ENCODE assay signal across 10 mouse cellular contexts in the genomic region with DNA sequence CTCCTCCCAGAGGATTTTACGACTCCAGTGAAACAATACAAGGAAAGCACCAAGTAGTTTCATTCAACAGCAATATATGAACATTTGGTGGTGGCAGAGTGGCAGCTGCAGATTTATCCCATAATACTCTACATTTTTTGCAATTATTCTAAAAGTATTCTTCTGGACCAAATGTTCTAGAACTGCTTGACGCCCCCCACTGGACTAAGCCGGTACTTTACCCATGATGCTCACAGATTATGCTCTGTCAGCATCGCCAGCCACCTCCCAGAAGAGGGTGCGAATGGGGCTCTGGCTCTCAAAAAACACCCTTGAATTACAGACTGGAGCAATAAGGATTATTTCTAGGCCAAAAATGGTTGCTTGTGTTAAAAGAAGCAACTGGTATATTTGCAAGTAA. TPM values are rescaled to one million over a fixed set of nuclear protein-coding genes. Genes with fewer than 3 reads are reported as not detected.
DNase-seq lines count a peak whose midpoint lies in the region; ATAC-seq and TF ChIP-seq lines count a peak whose summit lies in the region.
"Had no signal": no experiment of that assay in that cellular context is flagged by ENCODE, and none has a peak within 500 bp of the region (broad histone marks: within the 10 kb centered on the region; RNA-seq: fewer than 3 reads in every experiment).

No protein-coding gene starts in this region.

- TF ChIP-seq EP300 in liver, embryonic 14.5 days (IDR thresholded peaks at IDR 0.05; ENCODE audit: low read depth) = no peak

- no peaks in the 10 kb centered on the region for H3K4me1 ChIP-seq in liver, embryonic 14.5 days (replicated peaks; ENCODE audit: control insufficient read depth in 2 of 2, insufficient read depth in 2 of 2, low read length in 1 of 2)
- H3K4me1 ChIP-seq in liver, embryonic 12.5 days = no peaks in the 10 kb centered on the region; the same call in 1 of the 2 replicates
- no peaks in the 10 kb centered on the region for H3K4me1 ChIP-seq in E14TG2a.4 (replicated peaks; ENCODE audit: low read depth, low read length)

- no peak overlapping the region for H3K27ac ChIP-seq in liver, embryonic 14.5 days
- H3K27ac ChIP-seq in liver, embryonic 12.5 days = no peak overlapping the region
- H3K27ac ChIP-seq in layer of hippocampus, adult 2 months = peak overlapping the region; percentile 49

- H3K9ac ChIP-seq in liver, embryonic 14.5 days (replicated peaks) = no peak overlapping the region
- no peak overlapping the region for H3K9ac ChIP-seq in liver, embryonic 12.5 days
- H3K9ac ChIP-seq: midbrain, embryonic 13.5 days had no signal

- no peaks in the 10 kb centered on the region for H3K36me3 ChIP-seq in liver, embryonic 14.5 days (replicated peaks; ENCODE audit: control insufficient read depth, insufficient read depth, low read depth)
- H3K36me3 ChIP-seq in liver, embryonic 12.5 days = no peaks in the 10 kb centered on the region
- H3K36me3 ChIP-seq in E14TG2a.4 (ENCODE audit: insufficient read depth, low read length) = no peaks in the 10 kb centered on the region
- H3K36me3 ChIP-seq: midbrain, embryonic 13.5 days had no signal

- H3K4me3 ChIP-seq in liver, embryonic 14.5 days (ENCODE audit: insufficient read depth in 1 of 2, low read depth in 2 of 2, low read length in 2 of 2) = no peak overlapping the region
- H3K4me3 ChIP-seq in liver, embryonic 12.5 days = no peak overlapping the region
- no peak overlapping the region for H3K4me3 ChIP-seq in E14TG2a.4 (replicated peaks; ENCODE audit: low read length)
- H3K4me3 ChIP-seq in layer of hippocampus, adult 2 months = no peak overlapping the region
- H3K4me3 ChIP-seq: midbrain, embryonic 13.5 days had no signal

- no peaks in the 10 kb centered on the region for H3K27me3 ChIP-seq in liver, embryonic 14.5 days (ENCODE audit: control insufficient read depth, insufficient read depth, low read length)
- no peaks in the 10 kb centered on the region for H3K27me3 ChIP-seq in liver, embryonic 12.5 days (replicated peaks)
- peaks cover 6% of the 10 kb centered on the region for H3K27me3 ChIP-seq in E14TG2a.4 (ENCODE audit: insufficient read depth, low read length)
- H3K27me3 ChIP-seq: midbrain, embryonic 13.5 days had no signal

- DNase-seq in liver, embryonic 14.5 days (ENCODE audit: low read depth in 3 of 3, low spot score in 3 of 3) = no peak
- peak; percentile 17 for DNase-seq in CD4-positive helper T cell, adult 2 months (ENCODE audit: low read depth, low spot score)
- peak; percentile 63 to 73 for DNase-seq in layer of hippocampus, adult 2 months (ENCODE audit: low spot score in 2 of 2)
- no peak for DNase-seq in cerebellum, adult 8-10 months
- DNase-seq in cerebellum, adult 18-20 months = no peak
- DNase-seq in right cerebral cortex, postnatal 36 days (ENCODE audit: low spot score in 2 of 2) = no peak
- DNase-seq: adrenal gland, postnatal 10 days had no signal

- no peak overlapping the region for H3K4me2 ChIP-seq in liver, embryonic 14.5 days (ENCODE audit: low read depth)
- H3K4me2 ChIP-seq in liver, embryonic 12.5 days = no peak overlapping the region
- H3K4me2 ChIP-seq: midbrain, embryonic 13.5 days had no signal

- ATAC-seq in liver, embryonic 14.5 days (ENCODE audit: insufficient read depth) = no peak
- no peak for ATAC-seq in liver, embryonic 12.5 days

- no peaks in the 10 kb centered on the region for H3K9me3 ChIP-seq in liver, embryonic 14.5 days (ENCODE audit: control insufficient read depth, low read length)
- no peaks in the 10 kb centered on the region for H3K9me3 ChIP-seq in liver, embryonic 12.5 days (replicated peaks)
- H3K9me3 ChIP-seq in E14TG2a.4 (ENCODE audit: low read length) = no peaks in the 10 kb centered on the region; the same call in 1 of the 2 replicates
- H3K9me3 ChIP-seq: midbrain, embryonic 13.5 days had no signal

- TF ChIP-seq CTCF in liver, embryonic 14.5 days (IDR thresholded peaks at IDR 0.05; ENCODE audit: low read depth) = 0 out of 2 replicates have a peak, but pooled peaks have one; percentile 19
- TF ChIP-seq CTCF in E14TG2a.4 (conservative IDR thresholded peaks at IDR 0.05; ENCODE audit: low read length) = peak; percentile 38
- peak; percentile 75 for TF ChIP-seq CTCF in layer of hippocampus, adult 2 months (conservative IDR thresholded peaks at IDR 0.05)

- WGBS in liver, embryonic 14.5 days (ENCODE audit: insufficient replicate concordance) = 58% methylated on average over 5 of the region's 5 CpGs
- 54% methylated on average over 5 of the region's 5 CpGs for WGBS in liver, embryonic 12.5 days (ENCODE audit: insufficient replicate concordance)

RNA-seq across cellular contexts. Expression of a gene that starts 8.2 kb away (rescaled TPM):
- polyA plus RNA-seq in liver, embryonic 14.5 days (2012; rRNA removed) = 0.31 and 0.47 TPM in 2 replicates
- polyA plus RNA-seq in liver, embryonic 14.5 days (2014; fragmentation: Nextera tagmentation; extraction: Ambion mirVana) = 0.34 and 0.52 TPM in 2 replicates
- 0.25 and 0.59 TPM in 2 replicates for polyA plus RNA-seq in liver, embryonic 12.5 days (2016; fragmentation: Nextera tagmentation; extraction: Ambion mirVana)
- total RNA-seq in layer of hippocampus, adult 2 months (2021) = 10 to 100 TPM; 76.7 to 79.9 TPM

Comparison
In these comparisons a context has a peak if more than half of its experiments do, and no peak if none do; other contexts are left out.
1. DNase-seq: peak in CD4-positive helper T cell, adult 2 months (single experiment) and layer of hippocampus, adult 2 months (2 of 2); none in liver, embryonic 14.5 days (0 of 3), cerebellum, adult 8-10 months (single experiment), cerebellum, adult 18-20 months (0 of 2) and right cerebral cortex, postnatal 36 days (0 of 2).
2. CTCF ChIP-seq: peak in every context shown above with its lines; median percentile 75 in layer of hippocampus, adult 2 months; 38 in E14TG2a.4; 19 in liver, embryonic 14.5 days.